Mouse (Mus musculus) liver, embryonic 11.5 days (tissue): ENCODE measurements around the gene Aspg. TPM values are rescaled to one million over a fixed set of nuclear protein-coding genes. Genes with fewer than 3 reads are reported as not detected.

Experiments used
- ATAC-seq: fragments of 200-750 bp; cut with Nextera tagmentation; replicated peaks from 2 replicates; pipeline ENCODE4 v1.8.0; 2017; ENCODE audit warnings: moderate number of reproducible peaks, mild to moderate bottlenecking, moderate TSS enrichment, moderate library complexity; ENCODE audit not compliant: low FRiP score
- DNase-seq: peaks from one replicate; pipeline ENCODE4 v3.0.0-alpha.2; 2017; ENCODE audit warnings: low spot score
- H3K27ac ChIP-seq: fragments of 300-500 bp; sonication (generic); 2 replicates; pipeline ENCODE4 v1.5.1; 2014; ENCODE audit warnings: mild to moderate bottlenecking, low read depth, low read length, control low read depth
- H3K27me3 ChIP-seq: fragments of 300-500 bp; sonication (generic); replicated peaks from 2 replicates; pipeline ENCODE4 v1.6.1; 2014; ENCODE audit warnings: low read length, mixed read lengths; ENCODE audit not compliant: control insufficient read depth, insufficient read depth
- H3K36me3 ChIP-seq: fragments of 300-500 bp; sonication (generic); 2 replicates; pipeline ENCODE4 v1.6.1; 2014; ENCODE audit warnings: mild to moderate bottlenecking, low read length, moderate library complexity, mixed read lengths; ENCODE audit not compliant: control insufficient read depth, insufficient read depth
- H3K4me1 ChIP-seq: fragments of 300-500 bp; sonication (generic); replicated peaks from 2 replicates; pipeline ENCODE4 v1.6.1; 2014; ENCODE audit warnings: low read length, mixed read lengths; ENCODE audit not compliant: control insufficient read depth, insufficient read depth
- H3K4me2 ChIP-seq: fragments of 300-500 bp; sonication (generic); 2 replicates; pipeline ENCODE4 v1.6.1; 2014; ENCODE audit warnings: mild to moderate bottlenecking, control low read depth, moderate library complexity
- H3K4me3 ChIP-seq: fragments of 300-500 bp; sonication (generic); 2 replicates; pipeline ENCODE4 v1.5.1; 2014; ENCODE audit warnings: low read depth, low read length, control low read depth
- H3K9ac ChIP-seq: fragments of 300-500 bp; sonication (generic); 2 replicates; pipeline ENCODE4 v1.6.1; 2014; ENCODE audit warnings: low read depth, low read length, control low read depth
- H3K9me3 ChIP-seq: fragments of 300-500 bp; sonication (generic); 2 replicates; pipeline ENCODE4 v1.6.1; 2016; ENCODE audit warnings: low read length, inconsistent platforms, mixed read lengths; ENCODE audit not compliant: control insufficient read depth
- WGBS: fragments of 180-500 bp; shearing (Covaris S2); extraction: QIAGEN DNeasy Blood & Tissue Kit; methylation state at CpG from one replicate; pipeline ENCODE4 v1.1.7; 2014; 5-methylcytosine and 5-hydroxymethylcytosine counted together
- polyA plus RNA-seq: library from polyadenylated mRNA; unstranded; fragments of >200 nt; fragmentation: Nextera tagmentation; extraction: Ambion mirVana; gene quantifications from 2 replicates; pipeline ENCODE4 v1.2.1, GENCODE M21; 2014

The Aspg gene
- polyA plus RNA-seq, 1 experiment from 2014 or later: 0.73 TPM

GRCm38 (mm10) chr12:112108696-112109445 lies 2.4 kb downstream of the Aspg start:
- no peak overlapping the region for H3K27ac ChIP-seq
- H3K9me3 ChIP-seq: no peaks in the 10 kb centered on the region
- WGBS: 74% methylated on average over 11 of the region's 11 CpGs
- ATAC-seq (no peak), DNase-seq (no peak)
- no peak overlapping the region for H3K9ac ChIP-seq
- H3K4me3 ChIP-seq: no peak overlapping the region
- peaks cover 15% of the 10 kb centered on the region; the same call in 1 of the 2 replicates for H3K27me3 ChIP-seq
- 0 out of 2 replicates have a peak, but pooled peaks cover 3% of the 10 kb centered on the region for H3K4me1 ChIP-seq
- no peak overlapping the region for H3K4me2 ChIP-seq
- no peaks in the 10 kb centered on the region for H3K36me3 ChIP-seq

- WGBS: 75% methylated on average over 9 of the region's 9 CpGs
- H3K36me3 ChIP-seq: no peaks in the 10 kb centered on the region
- no peak overlapping the region for H3K4me2 ChIP-seq
- H3K27me3 ChIP-seq: peaks cover 15% of the 10 kb centered on the region; the same call in 1 of the 2 replicates
- H3K4me3 ChIP-seq: no peak overlapping the region
- ATAC-seq (no peak), DNase-seq (no peak)
- H3K4me1 ChIP-seq: 0 out of 2 replicates have a peak, but pooled peaks cover 3% of the 10 kb centered on the region
- no peaks in the 10 kb centered on the region for H3K9me3 ChIP-seq
- H3K9ac ChIP-seq: no peak overlapping the region
- H3K27ac ChIP-seq: no peak overlapping the region
Observed at GRCm38 (mm10) chr12:112109701-112110100, 3.2 kb downstream of the Aspg start.

GRCm38 (mm10) chr12:112111323-112111722 lies 4.8 kb downstream of the Aspg start:
- ATAC-seq: no peak
- peaks cover 14% of the 10 kb centered on the region; the same call in 1 of the 2 replicates for H3K27me3 ChIP-seq
- 80% methylated on average over 5 of the region's 5 CpGs for whole genome bisulfite sequencing
- no peak overlapping the region for H3K4me3 ChIP-seq
- DNase-seq: no peak
- no peak overlapping the region for H3K9ac ChIP-seq
- 0 out of 2 replicates have a peak, but pooled peaks cover 3% of the 10 kb centered on the region for H3K4me1 ChIP-seq
- H3K9me3 ChIP-seq: no peaks in the 10 kb centered on the region
- no peak overlapping the region for H3K4me2 ChIP-seq
- no peak overlapping the region for H3K27ac ChIP-seq
- no peaks in the 10 kb centered on the region for H3K36me3 ChIP-seq

- H3K4me3 ChIP-seq: no peak overlapping the region
- WGBS: 85% methylated on average over 6 of the region's 6 CpGs
- H3K4me1 ChIP-seq: 0 out of 2 replicates have a peak, but pooled peaks cover 3% of the 10 kb centered on the region
- DNase-seq: no peak
- peaks cover 6% of the 10 kb centered on the region; the same call in 1 of the 2 replicates for H3K27me3 ChIP-seq
- H3K9ac ChIP-seq: no peak overlapping the region
- no peak overlapping the region for H3K27ac ChIP-seq
- no peaks in the 10 kb centered on the region for H3K36me3 ChIP-seq
- ATAC-seq: no peak
- H3K4me2 ChIP-seq: no peak overlapping the region
- no peaks in the 10 kb centered on the region for H3K9me3 ChIP-seq
Observed at GRCm38 (mm10) chr12:112112235-112112634, 5.8 kb downstream of the Aspg start.

- H3K27ac ChIP-seq: no peak overlapping the region
- DNase-seq: no peak
- no peak overlapping the region for H3K9ac ChIP-seq
- no peak overlapping the region for H3K4me2 ChIP-seq
- peak; percentile 48 for ATAC-seq
- H3K36me3 ChIP-seq: no peaks in the 10 kb centered on the region
- no peak overlapping the region for H3K4me3 ChIP-seq
- H3K27me3 ChIP-seq: no peaks in the 10 kb centered on the region
- no peaks in the 10 kb centered on the region for H3K9me3 ChIP-seq
- H3K4me1 ChIP-seq: 0 out of 2 replicates have a peak, but pooled peaks cover 3% of the 10 kb centered on the region
- 23% methylated on average over 13 of the region's 13 CpGs for WGBS
Observed at GRCm38 (mm10) chr12:112112686-112113396, 6.4 kb downstream of the Aspg start.

GRCm38 (mm10) chr12:112113710-112114109 lies 7.2 kb downstream of the Aspg start:
- Histone ChIP-seq H3K4me3 (no peak overlapping the region), H3K27ac (no peak overlapping the region), H3K27me3 (no peaks in the 10 kb centered on the region), H3K4me1 (0 out of 2 replicates have a peak, but pooled peaks cover 3% of the 10 kb centered on the region), H3K9me3 (no peaks in the 10 kb centered on the region), H3K9ac (no peak overlapping the region), H3K36me3 (no peaks in the 10 kb centered on the region), H3K4me2 (no peak overlapping the region)
- WGBS: 14% methylated on average over 7 of the region's 7 CpGs
- peak; percentile 68 for DNase-seq
- 0 out of 2 replicates have a peak, but pooled peaks have one; percentile 34 for ATAC-seq

- WGBS: 59% methylated on average over 5 of the region's 5 CpGs
- DNase-seq (no peak), ATAC-seq (no peak)
- 0 out of 2 replicates have a peak, but pooled peaks cover 3% of the 10 kb centered on the region for H3K4me1 ChIP-seq
- no peak overlapping the region for H3K4me2 ChIP-seq
- H3K4me3 ChIP-seq: no peak overlapping the region
- H3K27ac ChIP-seq: no peak overlapping the region
- H3K9ac ChIP-seq: no peak overlapping the region
- H3K36me3 ChIP-seq: no peaks in the 10 kb centered on the region
- H3K27me3 ChIP-seq: no peaks in the 10 kb centered on the region
- no peaks in the 10 kb centered on the region for H3K9me3 ChIP-seq
Observed at GRCm38 (mm10) chr12:112117006-112117405, 10.5 kb downstream of the Aspg start.

- Histone ChIP-seq H3K4me3 (no peak overlapping the region), H3K4me1 (0 out of 2 replicates have a peak, but pooled peaks cover 3% of the 10 kb centered on the region), H3K9ac (no peak overlapping the region), H3K27me3 (no peaks in the 10 kb centered on the region), H3K36me3 (no peaks in the 10 kb centered on the region), H3K4me2 (no peak overlapping the region), H3K27ac (no peak overlapping the region), H3K9me3 (no peaks in the 10 kb centered on the region)
- no peak for ATAC-seq
- no peak for DNase-seq
- 75% methylated on average over 7 of the region's 7 CpGs for WGBS
Observed at GRCm38 (mm10) chr12:112117649-112118048, 11.2 kb downstream of the Aspg start.
